Mouse (Mus musculus) ES-CJ7 (cell line): Measurements from ENCODE around the gene Prdm10.

ENCODE experiments used
- DNase-seq: peaks from one replicate; pipeline ENCODE4 v3.0.0; 2011; ENCODE audit warnings: low read depth, low spot score

Gene Prdm10

GRCm38 (mm10) chr9:31354051-31354450 is 73.7 kb downstream of the Prdm10 start:
- DNase-seq: no peak

- DNase-seq: no peak
Measured at GRCm38 (mm10) chr9:31363698-31364609, 83.6 kb downstream of the Prdm10 start.

- no peak for DNase-seq
Measured at GRCm38 (mm10) chr9:31365086-31365485, 84.7 kb downstream of the Prdm10 start.

GRCm38 (mm10) chr9:31371740-31372139 is 91.4 kb downstream of the Prdm10 start:
- no peak for DNase-seq

- peak; percentile 62 for DNase-seq
Measured at GRCm38 (mm10) chr9:31376661-31377060, 96.3 kb downstream of the Prdm10 start.

GRCm38 (mm10) chr9:31384786-31385499 is 104.6 kb downstream of the Prdm10 start:
- no peak for DNase-seq

GRCm38 (mm10) chr9:31385500-31385869 is 105.1 kb downstream of the Prdm10 start:
- DNase-seq: no peak

- DNase-seq: peak; percentile 93
Measured at GRCm38 (mm10) chr9:31385947-31386354, 105.6 kb downstream of the Prdm10 start, which contains the start of gene Nfrkb. Gene Nfrkb, plus strand, starts transcription at chr9:31386192.

- no peak for DNase-seq
Measured at GRCm38 (mm10) chr9:31386368-31387180, 106.2 kb downstream of the Prdm10 start.

GRCm38 (mm10) chr9:31387206-31387605 is 106.9 kb downstream of the Prdm10 start:
- no peak for DNase-seq

GRCm38 (mm10) chr9:31400441-31400840 is 120.1 kb downstream of the Prdm10 start:
- DNase-seq: peak; percentile 58

- no peak for DNase-seq
Measured at GRCm38 (mm10) chr9:31404311-31404710, 124.0 kb downstream of the Prdm10 start.

GRCm38 (mm10) chr9:31405217-31405616 is 124.9 kb downstream of the Prdm10 start:
- peak; percentile 75 for DNase-seq

- no peak for DNase-seq
Measured at GRCm38 (mm10) chr9:31412165-31412564, 131.8 kb downstream of the Prdm10 start.

- no peak for DNase-seq
Measured at GRCm38 (mm10) chr9:31418821-31419220, 138.5 kb downstream of the Prdm10 start.

- DNase-seq: no peak
Measured at GRCm38 (mm10) chr9:31422143-31422542, 141.8 kb downstream of the Prdm10 start.

GRCm38 (mm10) chr9:31428971-31429370 is 148.6 kb downstream of the Prdm10 start:
- no peak for DNase-seq

- no peak for DNase-seq
Measured at GRCm38 (mm10) chr9:31430011-31430410, 149.7 kb downstream of the Prdm10 start.
